Mouse (Mus musculus) limb, embryonic 11.5 days (tissue): ENCODE measurements around the gene Tmem161a. TPM values are rescaled to one million over a fixed set of nuclear protein-coding genes. Genes with fewer than 3 reads are reported as not detected.

Experiments used
- ATAC-seq: fragments of 200-750 bp; cut with Nextera tagmentation; 2 replicates; pipeline ENCODE4 v1.8.0; 2017; ENCODE audit warnings: low read depth; ENCODE audit not compliant: insufficient number of reproducible peaks, low FRiP score, low TSS enrichment
- DNase-seq: peaks from one replicate; pipeline ENCODE4 v3.0.0-alpha.2; 2015; ENCODE audit warnings: low spot score
- H3K27ac ChIP-seq: fragments of 300-500 bp; sonication (generic); replicated peaks from 2 replicates; pipeline ENCODE4 v1.5.1; 2014; ENCODE audit warnings: low read depth, mild to moderate bottlenecking, low read length
- H3K27me3 ChIP-seq: fragments of 300-500 bp; sonication (generic); 2 replicates; pipeline ENCODE4 v1.6.1; 2014; ENCODE audit warnings: mild to moderate bottlenecking, low read length, mixed read lengths; ENCODE audit not compliant: control insufficient read depth, insufficient read depth
- H3K36me3 ChIP-seq: fragments of 300-500 bp; sonication (generic); 2 replicates; pipeline ENCODE4 v1.6.1; 2014; ENCODE audit warnings: mild to moderate bottlenecking, low read length, moderate library complexity, mixed read lengths; ENCODE audit not compliant: control insufficient read depth, insufficient read depth
- H3K4me1 ChIP-seq: fragments of 300-500 bp; sonication (generic); 2 replicates; pipeline ENCODE4 v1.6.1; 2014; ENCODE audit warnings: low read length, mixed read lengths; ENCODE audit not compliant: control insufficient read depth, insufficient read depth
- H3K4me2 ChIP-seq: fragments of 300-500 bp; sonication (generic); 2 replicates; pipeline ENCODE4 v1.6.1; 2014; ENCODE audit warnings: low read depth, mild to moderate bottlenecking, moderate library complexity; ENCODE audit not compliant: severe bottlenecking
- H3K4me3 ChIP-seq: fragments of 300-500 bp; sonication (generic); 2 replicates; pipeline ENCODE4 v1.5.1; 2014; ENCODE audit warnings: low read depth, low read length
- H3K9ac ChIP-seq: fragments of 300-500 bp; sonication (generic); 2 replicates; pipeline ENCODE4 v1.6.1; 2014; ENCODE audit warnings: mild to moderate bottlenecking, low read length
- H3K9me3 ChIP-seq: fragments of 300-500 bp; sonication (generic); 2 replicates; pipeline ENCODE4 v1.6.1; 2016; ENCODE audit warnings: low read length; ENCODE audit not compliant: control insufficient read depth
- WGBS: fragments of 180-500 bp; shearing (Covaris S2); extraction: QIAGEN DNeasy Blood & Tissue Kit; methylation state at CpG from one replicate; pipeline ENCODE4 v1.1.7; 2014; 5-methylcytosine and 5-hydroxymethylcytosine counted together
- polyA plus RNA-seq: library from polyadenylated mRNA; unstranded; fragments of >200 nt; fragmentation: Nextera tagmentation; extraction: Ambion mirVana; gene quantifications from 2 replicates; pipeline ENCODE4 v1.2.1, GENCODE M21; 2014

Tmem161a gene
- polyA plus RNA-seq, 1 experiment from 2014 or later, result 43.5 TPM

GRCm38 (mm10) chr8:70188707-70189106 is 16.6 kb downstream of the Tmem161a start:
- Histone ChIP-seq H3K9me3 (no peaks in the 10 kb centered on the region), H3K36me3 (no peaks in the 10 kb centered on the region), H3K9ac (no peak overlapping the region), H3K27ac (no peak overlapping the region), H3K27me3 (no peaks in the 10 kb centered on the region), H3K4me3 (no peak overlapping the region), H3K4me1 (peaks cover 4% of the 10 kb centered on the region), H3K4me2 (no peak overlapping the region)
- DNase-seq, result no peak
- 66% methylated on average over 7 of the region's 7 CpGs for WGBS
- no peak for ATAC-seq

GRCm38 (mm10) chr8:70193238-70193637 is 21.1 kb downstream of the Tmem161a start:
- H3K27me3 ChIP-seq, result no peaks in the 10 kb centered on the region
- DNase-seq, result no peak
- H3K4me3 ChIP-seq, result no peak overlapping the region
- WGBS, result 77% methylated on average over 5 of the region's 5 CpGs
- no peak for ATAC-seq
- H3K9ac ChIP-seq, result no peak overlapping the region
- peaks cover 4% of the 10 kb centered on the region for H3K4me1 ChIP-seq
- no peaks in the 10 kb centered on the region for H3K36me3 ChIP-seq
- H3K27ac ChIP-seq, result no peak overlapping the region
- H3K9me3 ChIP-seq, result no peaks in the 10 kb centered on the region
- no peak overlapping the region for H3K4me2 ChIP-seq

- Histone ChIP-seq H3K36me3 (no peaks in the 10 kb centered on the region), H3K4me3 (no peak overlapping the region), H3K4me2 (no peak overlapping the region), H3K27me3 (no peaks in the 10 kb centered on the region), H3K9ac (no peak overlapping the region), H3K27ac (no peak overlapping the region), H3K4me1 (peaks cover 4% of the 10 kb centered on the region), H3K9me3 (no peaks in the 10 kb centered on the region)
- no peak for DNase-seq
- ATAC-seq, result no peak
- 80% methylated on average over 3 of the region's 3 CpGs for WGBS
Observed at GRCm38 (mm10) chr8:70194191-70194590, 22.0 kb downstream of the Tmem161a start.

- ATAC-seq (no peak), DNase-seq (no peak)
- WGBS, result 82% methylated on average over 2 of the region's 2 CpGs
- Histone ChIP-seq H3K9ac (no peak overlapping the region), H3K4me2 (no peak overlapping the region), H3K9me3 (no peaks in the 10 kb centered on the region), H3K27ac (no peak overlapping the region), H3K4me3 (no peak overlapping the region), H3K36me3 (no peaks in the 10 kb centered on the region), H3K27me3 (no peaks in the 10 kb centered on the region), H3K4me1 (peaks cover 2% of the 10 kb centered on the region)
Observed at GRCm38 (mm10) chr8:70195762-70196161, 23.6 kb downstream of the Tmem161a start.

- WGBS, result 62% methylated on average over 7 of the region's 7 CpGs
- no peaks in the 10 kb centered on the region for H3K4me1 ChIP-seq
- no peaks in the 10 kb centered on the region for H3K27me3 ChIP-seq
- H3K9me3 ChIP-seq, result no peaks in the 10 kb centered on the region
- no peak overlapping the region for H3K4me3 ChIP-seq
- no peak overlapping the region for H3K9ac ChIP-seq
- no peak for ATAC-seq
- H3K27ac ChIP-seq, result no peak overlapping the region
- H3K4me2 ChIP-seq, result no peak overlapping the region
- DNase-seq, result no peak
- H3K36me3 ChIP-seq, result no peaks in the 10 kb centered on the region
Observed at GRCm38 (mm10) chr8:70197603-70198002, 25.4 kb downstream of the Tmem161a start.

GRCm38 (mm10) chr8:70200098-70200681 is 28.0 kb downstream of the Tmem161a start:
- ATAC-seq (no peak), DNase-seq (no peak)
- no peaks in the 10 kb centered on the region for H3K27me3 ChIP-seq
- no peak overlapping the region for H3K27ac ChIP-seq
- no peak overlapping the region for H3K4me2 ChIP-seq
- no peaks in the 10 kb centered on the region for H3K4me1 ChIP-seq
- H3K4me3 ChIP-seq, result no peak overlapping the region
- no peak overlapping the region for H3K9ac ChIP-seq
- H3K9me3 ChIP-seq, result no peaks in the 10 kb centered on the region
- WGBS, result 84% methylated on average over 5 of the region's 5 CpGs
- H3K36me3 ChIP-seq, result no peaks in the 10 kb centered on the region

GRCm38 (mm10) chr8:70201417-70201816 is 29.3 kb downstream of the Tmem161a start:
- H3K9ac ChIP-seq, result no peak overlapping the region
- DNase-seq (no peak), ATAC-seq (no peak)
- H3K4me3 ChIP-seq, result no peak overlapping the region
- no peak overlapping the region for H3K4me2 ChIP-seq
- no peaks in the 10 kb centered on the region for H3K4me1 ChIP-seq
- H3K36me3 ChIP-seq, result no peaks in the 10 kb centered on the region
- no peaks in the 10 kb centered on the region for H3K9me3 ChIP-seq
- H3K27me3 ChIP-seq, result no peaks in the 10 kb centered on the region
- WGBS, result 78% methylated on average over 3 of the region's 3 CpGs
- H3K27ac ChIP-seq, result no peak overlapping the region

- WGBS, result 73% methylated on average over 4 of the region's 4 CpGs
- Histone ChIP-seq H3K9ac (no peak overlapping the region), H3K27ac (no peak overlapping the region), H3K27me3 (no peaks in the 10 kb centered on the region), H3K4me1 (no peaks in the 10 kb centered on the region), H3K4me3 (no peak overlapping the region), H3K36me3 (no peaks in the 10 kb centered on the region), H3K4me2 (no peak overlapping the region), H3K9me3 (no peaks in the 10 kb centered on the region)
- ATAC-seq (no peak), DNase-seq (no peak)
Observed at GRCm38 (mm10) chr8:70203072-70203471, 30.9 kb downstream of the Tmem161a start.

- ATAC-seq (no peak), DNase-seq (no peak)
- Histone ChIP-seq H3K27ac (no peak overlapping the region), H3K36me3 (no peaks in the 10 kb centered on the region), H3K9ac (no peak overlapping the region), H3K9me3 (no peaks in the 10 kb centered on the region), H3K4me1 (no peaks in the 10 kb centered on the region), H3K27me3 (no peaks in the 10 kb centered on the region), H3K4me3 (no peak overlapping the region), H3K4me2 (no peak overlapping the region)
- WGBS, result 67% methylated on average over 1 of the region's 1 CpGs
Observed at GRCm38 (mm10) chr8:70204757-70205156, 32.6 kb downstream of the Tmem161a start.
